Mouse (Mus musculus) embryonic fibroblast, embryonic 13.5 days (primary cell): ENCODE measurements around the gene Arhgap10.

Source experiments
- CTCF ChIP-seq: IDR thresholded peaks from 2 replicates; pipeline ENCODE4 v1.5.1; 2011; ENCODE audit warnings: mild to moderate bottlenecking, control low read depth, low read length, moderate library complexity, borderline replicate concordance; ENCODE audit not compliant: insufficient read depth
- POLR2A ChIP-seq: IDR thresholded peaks from 2 replicates; pipeline ENCODE4 v1.6.1; 2011; ENCODE audit warnings: low read depth, mild to moderate bottlenecking, control low read depth, low read length, moderate library complexity

- TF ChIP-seq CTCF (no peak), POLR2A (no peak)
Observed at GRCm38 (mm10) chr8:77445642-77446041, 72.1 kb downstream of the Arhgap10 start.
